Mouse (Mus musculus): ENCODE measurements around the gene Rbck1.
"Not testable (repeated sequence)": the region's sequence is repeated elsewhere in the genome, so short reads cannot be mapped to it uniquely, and the experiment has no call there.

Rbck1 gene

DNA sequence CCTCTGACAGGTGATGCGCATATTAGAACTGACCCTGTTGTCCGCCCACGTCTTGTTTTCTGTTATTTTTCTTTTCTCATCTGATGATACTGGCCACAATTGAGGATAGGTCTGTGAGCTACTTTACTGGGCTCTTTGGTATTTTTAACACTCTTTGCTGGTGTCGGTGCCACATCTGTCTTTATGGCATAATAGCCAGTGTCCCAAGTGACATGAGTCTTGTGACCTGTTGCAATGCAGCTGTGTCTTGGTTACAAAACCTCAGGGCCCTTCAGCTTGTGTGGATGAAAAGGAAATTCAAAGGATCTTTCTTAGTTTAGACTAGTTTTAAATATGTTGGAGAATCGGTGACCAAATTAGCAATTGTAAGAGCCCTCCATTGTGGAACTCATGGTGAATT lies 37.9 kb downstream of the Rbck1 start:
- DNase-seq (ENCODE audit: low spot score): no peak

DNA sequence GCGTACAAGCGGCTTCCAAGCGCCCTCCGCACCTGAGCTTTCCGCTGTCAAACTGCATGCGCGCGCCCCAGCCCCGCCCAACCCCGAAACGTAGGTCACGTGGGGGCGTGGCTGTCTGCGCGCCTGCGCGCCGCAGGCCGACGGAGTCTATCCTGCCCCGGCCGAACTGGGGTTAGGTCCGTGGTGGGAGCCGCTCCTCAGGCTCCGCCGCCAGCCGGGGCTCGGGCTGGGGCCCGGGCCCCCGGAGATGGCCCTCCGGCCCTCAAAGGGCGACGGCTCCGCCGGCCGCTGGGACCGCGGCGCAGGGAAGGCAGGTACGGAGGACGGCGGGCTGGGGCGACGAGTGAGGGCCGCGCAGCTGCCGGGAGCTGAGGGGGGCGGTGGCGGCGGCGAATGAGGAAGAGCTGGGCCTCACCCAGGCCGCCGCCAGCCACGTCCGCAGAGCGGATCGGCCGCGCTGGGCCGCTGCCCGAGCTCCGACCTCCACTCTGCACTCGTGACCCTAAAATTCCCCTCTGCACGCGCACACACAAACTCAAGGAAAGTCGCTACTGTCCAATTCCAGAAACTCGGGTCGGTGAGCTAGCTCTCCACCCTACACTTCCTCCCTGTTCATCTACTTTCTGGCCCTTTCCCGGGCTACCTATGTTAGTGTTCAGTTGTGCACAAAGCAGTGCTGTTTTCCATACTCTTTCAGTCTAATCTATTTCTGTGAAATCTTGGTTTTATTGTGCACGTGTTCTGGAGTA lies 38.6 kb downstream of the Rbck1 start, which contains the start of gene Tbc1d20:
Gene Tbc1d20, plus strand, starts transcription at position 102 of the 749 bp plus-strand sequence.
- DNase-seq (ENCODE audit: low spot score): peak; percentile 89

DNA sequence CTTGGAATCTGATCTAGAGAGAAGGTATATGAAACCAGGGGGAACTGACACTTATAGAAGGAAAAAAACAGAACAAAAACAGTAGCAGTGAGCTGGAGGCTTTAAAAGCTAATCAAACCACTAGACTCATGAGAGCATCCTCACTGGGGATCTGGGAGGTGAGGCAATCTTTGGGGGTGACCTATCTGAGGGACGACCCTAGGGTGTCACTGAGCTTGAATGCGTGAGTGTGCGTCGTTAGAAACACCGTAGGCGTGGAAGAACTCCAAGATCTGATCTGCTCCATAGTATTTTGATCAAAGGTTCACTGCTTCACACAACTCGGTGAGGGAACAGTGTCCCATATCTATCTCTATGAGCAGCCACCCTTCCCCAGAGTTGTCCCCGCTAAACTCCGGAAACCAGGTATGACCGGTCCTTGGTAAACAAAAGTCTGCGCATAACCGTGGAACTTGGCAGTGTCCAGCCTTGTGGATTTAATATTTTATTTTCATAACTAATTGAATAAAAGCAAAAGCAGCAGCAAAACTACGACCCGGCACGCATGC lies 39.2 kb downstream of the Rbck1 start:
- no peak for DNase-seq (ENCODE audit: low spot score)

DNA sequence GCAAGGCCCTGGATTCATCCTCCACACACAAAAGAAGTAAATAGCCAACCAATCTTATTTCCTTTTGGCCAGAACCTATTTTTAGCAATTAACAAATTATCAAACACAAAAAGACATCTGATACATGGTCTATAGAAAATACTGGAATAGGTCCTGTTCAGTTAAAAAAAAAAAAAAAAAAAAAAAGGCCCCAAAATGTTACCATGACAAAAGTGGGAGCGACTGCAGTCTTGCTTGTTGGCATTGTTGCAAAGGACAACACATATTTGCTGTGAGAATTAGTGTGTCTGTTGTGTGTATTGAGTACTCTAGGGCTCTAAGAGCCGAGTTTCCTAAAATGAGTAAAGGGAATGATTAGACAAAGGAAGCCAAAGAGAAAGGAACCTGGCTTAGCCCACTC lies 40.0 kb downstream of the Rbck1 start:
- no peak for DNase-seq (ENCODE audit: low spot score)

DNA sequence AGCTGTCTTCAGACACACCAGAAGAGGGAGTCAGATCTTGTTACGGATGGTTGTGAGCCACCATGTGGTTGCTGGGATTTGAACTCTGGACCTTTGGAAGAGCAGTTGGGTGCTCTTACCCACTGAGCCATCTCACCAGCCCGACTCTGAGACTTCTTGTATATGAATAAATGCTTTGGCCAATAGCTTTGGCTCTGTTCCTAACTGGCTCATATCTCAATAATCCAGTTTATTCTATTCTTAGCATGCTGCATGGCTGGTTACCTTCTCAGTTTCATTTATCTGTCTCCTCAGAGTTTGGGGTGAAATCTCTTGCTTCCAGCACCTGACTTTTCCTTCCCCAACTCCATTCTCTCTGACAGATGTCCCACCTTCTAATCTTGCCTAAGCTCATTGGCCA lies 42.8 kb downstream of the Rbck1 start:
- not testable (repeated sequence) for DNase-seq (ENCODE audit: low spot score)

DNA sequence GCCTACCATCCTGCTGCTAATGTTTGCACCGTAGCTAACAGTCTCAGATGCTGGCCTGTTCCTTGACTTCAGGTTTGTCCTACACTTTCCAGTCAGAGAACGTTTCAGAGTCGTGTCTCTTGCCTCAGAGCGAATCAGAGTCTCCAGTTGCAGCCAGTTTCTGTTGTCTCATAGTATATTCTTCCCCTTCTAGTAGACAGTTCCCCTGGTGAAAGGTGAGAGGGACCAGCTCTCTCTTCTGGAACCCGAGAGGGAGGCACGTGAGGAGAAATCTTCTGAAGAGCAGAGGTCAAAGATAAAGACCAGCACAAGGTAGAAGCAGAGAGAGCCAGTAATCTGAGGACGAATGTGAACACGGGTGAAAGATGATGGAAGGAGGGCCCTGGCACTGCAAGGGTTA lies 44.4 kb downstream of the Rbck1 start:
- DNase-seq (ENCODE audit: low spot score): no peak

DNA sequence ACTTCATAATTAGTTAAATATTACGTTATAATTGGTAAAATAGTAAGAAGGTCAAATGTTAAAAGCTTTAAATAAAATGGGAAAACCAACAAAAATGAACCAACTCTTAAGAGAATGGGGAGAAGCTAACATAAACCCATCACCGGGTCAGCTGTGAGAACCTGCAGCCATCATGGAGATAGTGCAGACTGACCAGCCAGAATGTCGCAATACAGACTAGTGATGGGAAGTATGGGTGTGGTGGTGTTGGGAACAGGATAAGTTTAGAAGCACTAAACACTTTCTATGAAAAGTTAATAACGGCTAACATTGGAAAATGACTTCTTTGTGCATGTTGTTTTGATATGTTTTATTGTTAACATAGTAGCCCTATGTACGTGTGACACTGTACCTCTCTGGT lies 44.9 kb downstream of the Rbck1 start:
- DNase-seq (ENCODE audit: low spot score): no peak

DNA sequence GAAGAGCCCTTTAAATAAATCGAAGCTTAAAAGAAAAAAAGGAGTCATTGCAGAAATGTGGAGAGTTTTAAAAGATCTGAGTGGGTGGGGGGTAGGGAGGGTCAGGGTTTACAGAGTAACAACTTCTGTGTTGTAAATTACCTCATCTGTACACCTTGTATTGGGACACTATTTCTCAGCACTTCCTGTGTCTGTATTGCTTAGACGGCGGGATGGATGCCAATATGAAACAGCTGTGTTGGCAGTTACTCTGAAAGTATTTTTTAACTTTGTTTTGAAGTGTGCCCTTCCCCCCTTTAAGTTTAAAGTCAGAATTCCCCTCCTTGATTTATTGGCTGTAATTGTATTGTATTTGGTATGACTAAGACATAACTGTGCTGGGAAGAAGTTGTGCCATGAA lies 51.0 kb downstream of the Rbck1 start:
- no peak for DNase-seq (ENCODE audit: low spot score)

DNA sequence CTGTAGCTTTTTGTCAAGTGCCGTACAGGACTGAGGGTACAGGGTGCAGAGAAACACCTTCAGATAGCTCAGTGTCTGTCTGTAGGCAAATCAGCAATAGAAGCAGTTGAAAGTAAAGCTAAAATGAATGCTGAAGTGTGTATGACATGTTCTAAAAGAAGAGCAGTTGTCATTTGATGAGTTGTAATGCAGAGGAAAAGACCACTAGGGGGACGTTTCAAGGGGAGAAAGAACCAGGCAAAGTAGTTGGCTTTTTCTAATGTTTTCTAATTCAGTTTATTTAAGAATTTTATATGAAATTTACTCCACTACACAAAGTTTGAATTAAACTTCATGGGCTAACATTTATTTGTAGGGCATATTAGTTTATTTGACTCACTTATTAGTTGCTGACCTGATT lies 58.8 kb downstream of the Rbck1 start:
- DNase-seq (ENCODE audit: low spot score): no peak
